Mouse (Mus musculus) embryonic facial prominence, embryonic 10.5 days (tissue): ENCODE measurements around the gene Nup153. TPM values are rescaled to one million over a fixed set of nuclear protein-coding genes. Genes with fewer than 3 reads are reported as not detected.

ENCODE experiments used
- DNase-seq: peaks from one replicate; pipeline ENCODE4 v3.0.0-alpha.2; 2017; ENCODE audit warnings: low spot score
- H3K27ac ChIP-seq: fragments of 300-500 bp; sonication (generic); replicated peaks from 2 replicates; pipeline ENCODE4 v1.5.1; 2016; ENCODE audit warnings: mild to moderate bottlenecking
- H3K27me3 ChIP-seq: fragments of 300-500 bp; sonication (generic); replicated peaks from 2 replicates; pipeline ENCODE4 v1.6.1; 2016; ENCODE audit warnings: low read depth, mild to moderate bottlenecking; ENCODE audit not compliant: poor library complexity, severe bottlenecking
- H3K36me3 ChIP-seq: fragments of 300-500 bp; sonication (generic); replicated peaks from 2 replicates; pipeline ENCODE4 v1.6.1; 2016; ENCODE audit warnings: mild to moderate bottlenecking, moderate library complexity
- H3K4me1 ChIP-seq: fragments of 300-500 bp; sonication (generic); 2 replicates; pipeline ENCODE4 v1.6.1; 2016
- H3K4me3 ChIP-seq: fragments of 300-500 bp; sonication (generic); 2 replicates; pipeline ENCODE4 v1.5.1; 2016; ENCODE audit warnings: mild to moderate bottlenecking, moderate library complexity
- H3K9me3 ChIP-seq: fragments of 300-500 bp; sonication (generic); 2 replicates; pipeline ENCODE4 v1.6.1; 2016; ENCODE audit warnings: mild to moderate bottlenecking
- WGBS: fragments of 180-500 bp; shearing (Covaris S2); methylation state at CpG from one replicate; pipeline ENCODE4 v1.1.7; 2016; 5-methylcytosine and 5-hydroxymethylcytosine counted together
- polyA plus RNA-seq: library from polyadenylated mRNA; unstranded; fragments of >200 nt; fragmentation: Nextera tagmentation; extraction: Ambion mirVana; gene quantifications from 2 replicates; pipeline ENCODE4 v1.2.1, GENCODE M21; 2016

Nup153 gene
- polyA plus RNA-seq, 1 experiment from 2014 or later = 34.3 TPM

DNA sequence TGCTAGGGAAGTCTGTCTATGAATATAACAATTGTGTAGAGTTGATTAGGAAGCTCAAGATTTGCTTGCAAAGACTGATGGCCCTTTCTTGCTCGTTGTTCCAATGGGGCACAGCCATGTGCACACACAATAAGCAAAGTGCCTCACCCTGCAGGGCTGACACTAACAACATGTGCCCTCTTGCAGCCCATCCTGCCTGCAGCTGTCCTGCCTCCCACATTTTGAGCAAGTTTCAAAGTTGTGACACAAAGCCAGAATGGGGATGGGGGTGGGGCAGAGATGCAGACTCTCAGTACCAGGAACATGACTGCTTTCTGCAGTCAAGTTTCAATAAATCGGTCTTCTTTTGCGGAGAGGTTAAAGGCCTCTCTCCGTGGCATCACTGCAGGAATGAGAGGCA is 74.1 kb downstream of the Nup153 start:
- Histone ChIP-seq H3K36me3 (no peaks in the 10 kb centered on the region), H3K27ac (no peak overlapping the region), H3K27me3 (no peaks in the 10 kb centered on the region), H3K4me1 (no peaks in the 10 kb centered on the region), H3K9me3 (no peaks in the 10 kb centered on the region), H3K4me3 (no peak overlapping the region)
- 77% methylated on average over 4 of the region's 4 CpGs for WGBS
- no peak for DNase-seq

DNA sequence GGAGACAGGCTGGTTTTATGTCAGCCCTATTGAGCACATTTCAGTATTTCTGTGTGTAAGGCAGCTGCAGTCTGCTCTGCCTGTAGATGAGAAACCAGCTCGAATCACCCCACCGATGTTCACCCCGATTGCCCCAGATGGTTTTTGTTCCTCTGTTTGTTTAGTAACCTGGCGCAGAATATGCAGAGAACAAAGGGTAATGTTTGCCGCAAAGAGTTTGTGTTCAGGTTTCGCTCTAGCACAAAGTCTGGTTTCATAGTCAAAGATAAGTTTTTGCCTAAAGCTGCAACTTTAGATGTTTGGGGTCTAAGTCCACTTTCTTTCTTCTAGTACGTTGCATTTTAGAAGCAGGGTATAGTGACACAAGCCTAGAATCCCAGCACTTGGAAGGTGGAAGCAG is 75.1 kb downstream of the Nup153 start:
- H3K36me3 ChIP-seq = no peaks in the 10 kb centered on the region
- WGBS = 89% methylated on average over 7 of the region's 7 CpGs
- H3K4me3 ChIP-seq = no peak overlapping the region
- H3K9me3 ChIP-seq = no peaks in the 10 kb centered on the region
- no peaks in the 10 kb centered on the region for H3K4me1 ChIP-seq
- DNase-seq = no peak
- no peaks in the 10 kb centered on the region for H3K27me3 ChIP-seq
- H3K27ac ChIP-seq = no peak overlapping the region

DNA sequence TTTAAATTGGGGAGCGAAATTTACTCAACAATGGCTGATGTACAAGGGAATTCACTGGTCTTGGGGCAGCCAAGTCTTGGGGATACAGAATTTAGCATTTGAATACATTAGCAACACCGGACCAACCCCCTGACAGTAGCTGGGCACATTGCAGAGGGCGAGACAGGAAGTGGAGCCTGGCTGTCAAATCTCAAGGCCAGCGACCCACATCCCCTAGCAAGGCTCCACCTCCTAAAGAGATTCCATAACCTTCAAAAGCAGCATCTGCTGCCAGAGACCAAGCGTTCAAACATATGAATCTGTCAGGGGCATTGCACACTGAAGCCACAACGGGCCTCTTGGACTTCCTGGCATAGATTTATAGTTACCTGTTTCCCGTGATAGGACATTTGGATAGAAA is 75.9 kb downstream of the Nup153 start:
- Histone ChIP-seq H3K4me1 (no peaks in the 10 kb centered on the region), H3K4me3 (no peak overlapping the region), H3K27me3 (no peaks in the 10 kb centered on the region), H3K36me3 (no peaks in the 10 kb centered on the region), H3K9me3 (no peaks in the 10 kb centered on the region), H3K27ac (no peak overlapping the region)
- no peak for DNase-seq
- 91% methylated on average over 7 of the region's 7 CpGs for WGBS

DNA sequence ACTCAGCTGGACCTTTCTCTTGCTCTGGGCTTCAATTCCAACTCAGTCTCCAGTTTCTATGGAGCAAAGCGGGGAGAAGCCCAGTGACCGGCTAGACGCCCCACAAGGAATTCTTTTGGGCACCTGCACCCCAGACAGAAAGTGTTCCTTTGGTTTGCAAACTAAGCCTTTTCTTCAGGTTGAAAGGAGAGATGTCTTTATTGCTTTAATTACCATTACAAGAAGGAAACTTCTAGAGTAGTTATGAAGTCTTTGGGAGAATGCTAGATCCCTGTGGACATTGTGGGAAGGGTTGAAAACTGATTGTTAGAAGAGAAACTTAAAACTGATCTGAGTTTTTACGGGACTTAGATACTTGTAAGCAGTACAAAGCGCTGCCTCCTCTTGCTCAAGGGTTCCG is 82.3 kb downstream of the Nup153 start:
- Histone ChIP-seq H3K9me3 (peaks cover 8% of the 10 kb centered on the region; the same call in 1 of the 2 replicates), H3K27ac (no peak overlapping the region), H3K4me1 (no peaks in the 10 kb centered on the region), H3K4me3 (no peak overlapping the region), H3K27me3 (no peaks in the 10 kb centered on the region), H3K36me3 (no peaks in the 10 kb centered on the region)
- WGBS = 80% methylated on average over 6 of the region's 6 CpGs
- DNase-seq = no peak

DNA sequence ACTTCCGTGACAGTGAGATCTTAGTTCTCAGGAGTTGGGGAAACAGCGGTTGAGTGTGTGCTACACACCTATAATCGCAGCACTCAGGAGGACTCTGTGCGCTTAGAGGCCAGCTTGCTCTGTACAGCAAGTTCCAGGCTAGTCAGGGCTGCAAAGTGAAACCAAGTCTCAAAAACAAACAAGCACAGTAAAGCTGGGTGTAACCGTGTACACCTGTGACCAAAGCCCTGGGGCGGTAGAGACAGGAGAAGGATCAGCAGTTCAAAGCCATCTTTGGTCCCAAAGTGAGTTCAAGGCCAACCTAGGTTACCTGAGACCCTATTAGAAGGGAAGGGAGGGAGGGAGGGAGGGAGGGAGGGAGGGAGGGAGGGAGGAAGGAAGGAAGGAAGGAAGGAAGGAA is 83.6 kb downstream of the Nup153 start:
- H3K9me3 ChIP-seq = peaks cover 8% of the 10 kb centered on the region; the same call in 1 of the 2 replicates
- 91% methylated on average over 6 of the region's 6 CpGs for WGBS
- no peak overlapping the region for H3K4me3 ChIP-seq
- H3K36me3 ChIP-seq = no peaks in the 10 kb centered on the region
- DNase-seq = no peak
- no peaks in the 10 kb centered on the region for H3K27me3 ChIP-seq
- no peaks in the 10 kb centered on the region for H3K4me1 ChIP-seq
- H3K27ac ChIP-seq = no peak overlapping the region

DNA sequence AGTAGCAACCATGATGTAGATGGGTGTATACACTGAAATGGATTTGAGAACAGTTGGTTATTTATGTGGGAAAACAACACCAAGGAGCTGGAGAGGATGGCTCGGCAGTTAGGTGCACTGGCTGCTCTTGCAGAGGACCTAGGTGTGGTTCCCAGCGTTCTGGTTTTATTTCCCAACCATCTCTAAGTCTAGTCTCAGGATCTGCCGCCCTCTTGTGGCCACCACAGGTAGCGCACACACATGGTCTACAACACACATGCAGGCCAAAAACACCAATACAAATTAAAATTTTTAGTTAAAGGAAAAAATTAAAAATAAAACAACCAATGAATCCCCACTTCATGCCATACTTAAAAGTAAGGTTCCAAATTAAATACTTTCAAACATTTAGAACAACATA is 85.4 kb downstream of the Nup153 start:
- 85% methylated on average over 4 of the region's 4 CpGs for WGBS
- Histone ChIP-seq H3K36me3 (no peaks in the 10 kb centered on the region), H3K4me3 (no peak overlapping the region), H3K4me1 (no peaks in the 10 kb centered on the region), H3K27ac (no peak overlapping the region), H3K9me3 (peaks cover 8% of the 10 kb centered on the region; the same call in 1 of the 2 replicates), H3K27me3 (no peaks in the 10 kb centered on the region)
- DNase-seq = no peak

DNA sequence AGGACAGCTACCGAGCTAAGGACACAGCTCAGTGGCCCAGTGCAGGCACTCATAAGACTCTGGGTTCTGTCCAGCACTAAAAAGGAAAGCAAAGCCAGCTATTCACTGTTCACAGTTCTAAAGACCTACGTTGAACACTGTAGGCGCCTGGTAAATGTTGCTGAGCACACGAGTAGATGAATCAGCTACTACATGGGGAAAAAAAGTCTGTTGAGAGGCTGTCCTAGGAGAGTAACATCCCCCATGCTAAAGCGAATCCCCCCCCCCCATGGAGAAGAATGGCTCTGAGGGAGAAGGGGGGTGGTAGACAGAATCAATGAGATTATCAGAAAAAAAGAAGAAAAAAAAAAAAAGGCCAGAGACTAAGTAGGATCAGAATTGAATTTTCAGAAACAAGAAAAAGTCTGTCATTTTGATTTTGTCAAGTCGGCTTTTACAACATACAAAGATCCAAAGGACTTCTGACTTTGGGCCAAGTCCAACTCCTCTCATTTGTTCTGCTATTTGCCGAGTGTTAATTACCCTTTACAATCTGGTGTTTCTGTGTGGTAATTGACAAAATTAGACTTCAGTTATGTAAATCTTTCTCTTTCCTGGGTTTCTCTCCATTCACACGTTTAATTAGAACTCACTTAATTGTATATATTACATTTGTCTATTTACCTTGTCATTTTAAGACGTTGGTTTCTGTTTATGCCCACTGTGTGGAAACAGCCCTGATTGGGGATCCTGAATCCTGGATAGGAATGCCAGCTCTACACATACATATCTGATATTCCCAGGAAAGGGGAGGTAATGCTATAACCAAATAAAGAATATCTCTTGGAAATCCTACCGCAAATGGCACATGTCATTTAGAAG is 86.9 kb downstream of the Nup153 start:
- Histone ChIP-seq H3K27me3 (no peaks in the 10 kb centered on the region), H3K36me3 (no peaks in the 10 kb centered on the region), H3K4me1 (no peaks in the 10 kb centered on the region), H3K4me3 (no peak overlapping the region), H3K27ac (no peak overlapping the region), H3K9me3 (peaks cover 8% of the 10 kb centered on the region; the same call in 1 of the 2 replicates)
- DNase-seq = no peak
- WGBS = 91% methylated on average over 10 of the region's 10 CpGs

DNA sequence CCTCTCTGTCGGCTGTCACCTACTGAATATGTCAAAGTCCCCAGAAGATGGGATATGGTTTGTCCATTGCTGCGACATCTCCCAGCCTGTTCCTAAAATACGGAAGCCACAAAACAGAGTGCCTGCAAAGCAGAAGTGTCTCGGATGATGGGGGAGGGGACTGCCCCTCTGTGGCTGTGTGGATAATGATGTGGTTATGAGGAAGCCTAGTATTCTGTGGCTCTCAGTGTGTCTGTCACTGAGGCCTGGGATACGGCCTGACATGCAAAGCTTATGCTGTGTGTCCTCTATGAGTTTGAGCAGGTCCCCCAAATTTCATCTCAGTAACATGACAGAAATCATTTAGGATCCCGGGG is 93.6 kb downstream of the Nup153 start:
- Histone ChIP-seq H3K4me1 (peaks cover 22% of the 10 kb centered on the region), H3K36me3 (no peaks in the 10 kb centered on the region), H3K9me3 (no peaks in the 10 kb centered on the region; the same call in 1 of the 2 replicates), H3K27me3 (no peaks in the 10 kb centered on the region), H3K4me3 (peak overlapping the region; percentile 42), H3K27ac (peak overlapping the region; percentile 83)
- WGBS = 55% methylated on average over 6 of the region's 6 CpGs
- no peak for DNase-seq

DNA sequence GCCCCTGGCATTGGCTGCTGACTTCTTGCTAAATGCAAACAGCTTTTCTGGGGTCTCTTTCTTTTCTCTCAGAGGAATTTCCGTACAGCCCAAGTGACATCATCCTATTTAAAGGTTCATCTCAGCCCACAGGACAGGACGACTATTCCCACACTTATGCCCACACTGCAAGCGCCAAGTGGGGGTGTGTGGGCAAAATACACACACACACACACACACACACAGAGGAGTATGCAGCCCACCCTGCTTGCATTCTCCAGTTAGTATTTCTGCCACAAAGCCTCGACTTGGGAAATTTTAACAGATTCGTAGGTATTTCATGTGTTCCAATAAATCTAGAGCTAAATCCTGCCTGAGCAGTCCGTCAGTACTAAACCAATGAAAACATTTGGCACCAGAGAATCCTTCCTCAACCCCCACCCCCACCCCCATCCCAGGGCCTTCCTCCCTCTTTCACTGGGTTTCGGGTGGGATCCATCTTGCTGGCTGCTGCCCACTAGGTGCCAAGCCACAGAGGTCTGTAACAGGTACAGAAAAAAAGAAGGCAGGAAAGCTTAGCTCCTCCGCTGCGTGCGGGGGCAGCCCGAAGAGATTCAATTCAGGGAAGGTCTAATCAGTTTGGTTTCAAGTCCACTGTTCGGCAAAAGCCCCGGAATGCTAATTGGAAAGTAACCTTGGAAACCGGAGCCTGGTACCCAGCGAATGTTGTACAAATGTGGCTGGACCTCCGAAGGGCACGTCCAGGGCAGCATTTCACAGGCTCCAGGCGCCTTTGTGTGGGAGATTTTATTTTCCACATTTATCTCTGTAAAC is 94.2 kb downstream of the Nup153 start:
- 41% methylated on average over 18 of the region's 18 CpGs for WGBS
- H3K4me1 ChIP-seq = peaks cover 22% of the 10 kb centered on the region
- H3K4me3 ChIP-seq = peak overlapping the region; percentile 42
- H3K27ac ChIP-seq = peak overlapping the region; percentile 83
- DNase-seq = peak; percentile 77
- H3K36me3 ChIP-seq = no peaks in the 10 kb centered on the region
- no peaks in the 10 kb centered on the region for H3K27me3 ChIP-seq
- H3K9me3 ChIP-seq = no peaks in the 10 kb centered on the region; the same call in 1 of the 2 replicates

DNA sequence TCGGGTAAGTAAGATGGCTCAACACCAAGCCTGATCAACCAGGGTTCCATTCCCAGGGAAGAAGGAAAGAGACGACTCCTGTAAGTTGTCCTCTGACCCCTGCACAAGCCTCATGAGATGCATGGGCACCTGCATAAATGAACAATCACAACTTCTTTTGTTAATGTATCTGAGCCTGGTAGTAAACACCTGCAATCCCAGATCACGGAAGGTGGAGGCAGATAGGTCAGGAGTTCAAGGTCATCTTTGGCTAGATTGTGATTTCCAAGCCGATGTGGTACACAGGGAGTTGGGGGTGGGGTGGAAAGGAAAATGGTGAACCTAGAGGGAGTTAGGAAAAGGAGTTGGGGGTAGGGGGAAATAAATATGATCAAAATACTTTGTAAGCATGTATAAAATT is 94.9 kb downstream of the Nup153 start:
- 57% methylated on average over 4 of the region's 4 CpGs for WGBS
- no peak overlapping the region for H3K27ac ChIP-seq

More for the DNA sequence above, 94.9 kb downstream of the Nup153 start:
- no peaks in the 10 kb centered on the region for H3K36me3 ChIP-seq
- peaks cover 22% of the 10 kb centered on the region for H3K4me1 ChIP-seq
- H3K9me3 ChIP-seq = no peaks in the 10 kb centered on the region; the same call in 1 of the 2 replicates
- H3K4me3 ChIP-seq = no peak overlapping the region
- no peak for DNase-seq
- no peaks in the 10 kb centered on the region for H3K27me3 ChIP-seq
